Mouse (Mus musculus): ENCODE results near the gene a.

Gene a

GRCm38 (mm10) chr2:155086328-155086727, 295.1 kb downstream of the a start:
- DNase-seq (ENCODE audit: extremely low read depth, low read depth, low spot score): no peak

GRCm38 (mm10) chr2:155088264-155088663, 297.1 kb downstream of the a start:
- no peak for DNase-seq (ENCODE audit: extremely low read depth, low read depth, low spot score)

- no peak for DNase-seq (ENCODE audit: extremely low read depth, low read depth, low spot score)
These were observed 299.9 kb downstream of the a start for GRCm38 (mm10) chr2:155090909-155091742.

- DNase-seq (ENCODE audit: extremely low read depth, low read depth, low spot score): no peak
These were observed 300.5 kb downstream of the a start for GRCm38 (mm10) chr2:155091743-155092075.

- DNase-seq (ENCODE audit: extremely low read depth, low read depth, low spot score): no peak
These were observed 302.2 kb downstream of the a start for GRCm38 (mm10) chr2:155093418-155093817.

GRCm38 (mm10) chr2:155098720-155099380, 307.6 kb downstream of the a start:
- DNase-seq (ENCODE audit: extremely low read depth, low read depth, low spot score): no peak

GRCm38 (mm10) chr2:155099421-155099820, 308.2 kb downstream of the a start:
- no peak for DNase-seq (ENCODE audit: extremely low read depth, low read depth, low spot score)

- DNase-seq (ENCODE audit: extremely low read depth, low read depth, low spot score): no peak
These were observed 309.0 kb downstream of the a start for GRCm38 (mm10) chr2:155099994-155100795.

Measured in fat pad, adult 2 months (tissue).